Mouse (Mus musculus) neutrophil, adult 83 days (primary cell): ENCODE results near the gene Sp9. TPM values are rescaled to one million over a fixed set of nuclear protein-coding genes. Genes with fewer than 3 reads are reported as not detected.

Experiments used
- total RNA-seq, 2 experiments: library from RNA; stranded (reverse); gene quantifications; one replicate each; pipeline ENCODE4 v1.2.4; 2023

The Sp9 gene
- total RNA-seq: under 1 TPM in 1 of 2 experiments, not detected in 1; 0.07 TPM

DNA sequence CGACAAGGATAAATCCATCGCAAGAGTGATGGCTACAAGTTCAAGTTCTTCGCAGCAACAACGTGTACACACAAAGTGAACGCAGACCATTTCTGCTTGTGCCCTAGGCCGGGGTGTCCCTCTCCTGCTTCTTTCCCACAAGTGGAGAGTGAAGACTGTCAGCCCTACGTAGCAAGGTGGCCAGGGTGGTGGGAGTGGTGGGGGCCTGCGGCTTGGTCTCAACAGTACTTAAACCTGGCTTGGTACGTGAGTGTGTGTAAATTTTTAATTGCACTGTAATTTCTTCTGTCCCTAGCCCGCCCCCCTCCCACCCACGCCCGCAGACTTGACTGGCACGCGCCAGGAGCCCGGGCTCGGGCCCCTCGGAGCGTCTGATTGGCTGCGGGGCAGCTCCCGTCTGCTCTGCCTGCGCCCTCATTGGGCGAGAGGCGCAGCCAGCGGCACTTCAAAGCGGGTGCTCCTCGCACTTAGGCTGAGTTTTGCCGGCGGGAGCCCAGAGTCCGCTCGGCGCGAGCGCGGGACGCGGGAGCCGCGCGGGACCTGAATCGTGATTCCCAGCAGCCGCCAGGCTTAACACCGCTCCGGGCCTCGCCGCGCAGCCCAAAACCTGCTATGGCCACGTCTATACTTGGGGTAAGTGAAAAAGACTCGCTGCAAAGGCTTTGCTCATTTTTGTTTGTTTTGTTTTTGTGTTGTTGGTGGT is at the start of gene Sp9:
Sp9 (plus strand) TSS at position 467 of the 703 bp plus-strand sequence.

DNA sequence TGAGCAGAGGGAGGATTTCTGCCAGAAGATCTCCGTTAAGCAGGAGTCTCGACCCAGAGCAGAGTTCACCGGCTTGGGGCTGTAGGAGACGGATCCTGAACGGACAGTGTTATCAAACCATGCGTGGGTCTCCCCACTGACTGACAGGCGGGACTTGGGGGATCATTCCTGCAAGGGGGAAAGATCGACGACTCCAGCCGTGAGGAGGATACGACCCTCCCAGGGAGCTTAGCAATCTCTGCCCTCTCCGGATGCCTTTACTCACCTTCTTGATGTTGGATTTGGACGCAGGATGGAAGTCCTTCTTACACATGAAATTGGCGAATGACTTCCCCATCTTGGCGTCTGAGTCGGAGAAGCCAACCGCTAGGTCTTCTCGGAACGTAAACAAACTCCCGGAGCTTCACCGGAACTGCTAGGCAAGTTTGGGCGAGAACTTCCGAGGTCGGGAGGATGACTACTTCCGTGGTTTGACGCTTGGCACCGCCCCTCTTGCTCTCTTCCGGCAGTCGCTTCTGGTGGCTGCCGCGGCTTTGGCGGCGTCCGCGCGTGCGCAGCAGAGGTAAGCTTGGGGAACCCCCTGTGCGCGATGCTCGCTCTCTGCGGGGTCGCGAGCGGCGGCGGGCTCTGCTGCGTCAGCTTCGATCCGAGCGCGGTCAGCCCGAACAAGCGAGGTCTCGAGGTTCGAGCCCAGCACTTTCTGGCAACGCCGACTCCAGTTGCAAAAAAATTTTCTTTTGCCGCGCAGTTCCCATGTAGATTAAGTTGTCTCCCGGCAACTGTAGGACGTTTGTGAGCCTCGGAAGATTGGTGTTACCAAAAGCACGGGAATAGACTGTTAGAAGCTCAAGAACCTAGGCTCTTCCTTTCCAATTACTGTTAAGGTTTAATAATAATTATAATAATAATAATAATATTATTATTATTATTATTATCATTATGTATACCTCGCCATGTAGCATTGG is 40.7 kb downstream of the Sp9 start, which contains the start of the genes Scrn3 and Cir1:
Scrn3 (plus strand) TSS at position 450 of the 965 bp plus-strand sequence.
Cir1 (minus strand) TSS at position 550 of the 965 bp plus-strand sequence.

Other genes with a start within 250 kb of the Sp9 start
- 10 to 100 TPM; 29.3 to 31.6 TPM for gene Ola1, start 53.0 kb upstream of the Sp9 start, total RNA-seq
- 10 to 100 TPM in 1 of 2 experiments, 1 to 10 TPM in 1; 9.6 to 14.3 TPM for gene Scrn3, start 40.7 kb downstream of the Sp9 start, total RNA-seq
- 10 to 100 TPM; 20.4 to 21.4 TPM for gene Cir1, start 40.8 kb downstream of the Sp9 start, total RNA-seq
- gene Gpr155, start 114.6 kb downstream of the Sp9 start, total RNA-seq: 1 to 10 TPM; 4.6 to 5.5 TPM